Mouse (Mus musculus): Measurements from ENCODE around the gene Sypl. TPM values are rescaled to one million over a fixed set of nuclear protein-coding genes. Genes with fewer than 3 reads are reported as not detected.
"Not testable (repeated sequence)": the region's sequence is repeated elsewhere in the genome, so short reads cannot be mapped to it uniquely, and the experiment has no call there.

Gene Sypl
- polyA plus RNA-seq, 1 experiment: 54.7 TPM

- 64% methylated on average over 12 of the region's 12 CpGs for WGBS
- Histone ChIP-seq H3K4me1 (ENCODE audit: control insufficient read depth, insufficient read depth, low read length) (no peaks in the 10 kb centered on the region), H3K27me3 (ENCODE audit: control insufficient read depth, insufficient read depth, low read length) (no peaks in the 10 kb centered on the region), H3K4me3 (replicated peaks; ENCODE audit: insufficient read depth, low read depth, low read length) (no peak overlapping the region), H3K27ac (ENCODE audit: insufficient read depth, low read length) (no peak overlapping the region)
- peak; percentile 18 to 22 for DNase-seq
- TF ChIP-seq POLR2A (IDR thresholded peaks at IDR 0.05; ENCODE audit: borderline replicate concordance, insufficient read depth, low read length) (no peak), CTCF (IDR thresholded peaks at IDR 0.05; ENCODE audit: borderline replicate concordance, insufficient read depth, low read depth, low read length) (no peak)
These were observed 36.0 kb downstream of the Sypl start for GRCm38 (mm10) chr12:32989731-32990130.

- 93% methylated on average over 5 of the region's 5 CpGs for WGBS
- no peak overlapping the region for H3K4me3 ChIP-seq (replicated peaks; ENCODE audit: insufficient read depth, low read depth, low read length)
- TF ChIP-seq CTCF (IDR thresholded peaks at IDR 0.05; ENCODE audit: borderline replicate concordance, insufficient read depth, low read depth, low read length): no peak
- TF ChIP-seq POLR2A (IDR thresholded peaks at IDR 0.05; ENCODE audit: borderline replicate concordance, insufficient read depth, low read length): no peak
- no peak overlapping the region for H3K27ac ChIP-seq (ENCODE audit: insufficient read depth, low read length)
- no peaks in the 10 kb centered on the region for H3K4me1 ChIP-seq (ENCODE audit: control insufficient read depth, insufficient read depth, low read length)
- DNase-seq: no peak
- H3K27me3 ChIP-seq (ENCODE audit: control insufficient read depth, insufficient read depth, low read length): no peaks in the 10 kb centered on the region
These were observed 40.4 kb downstream of the Sypl start for GRCm38 (mm10) chr12:32994081-32994480.

GRCm38 (mm10) chr12:32995081-32995834 is 41.6 kb downstream of the Sypl start:
- peak; percentile 19 to 55 for DNase-seq
- no peaks in the 10 kb centered on the region for H3K27me3 ChIP-seq (ENCODE audit: control insufficient read depth, insufficient read depth, low read length)
- TF ChIP-seq CTCF (IDR thresholded peaks at IDR 0.05; ENCODE audit: borderline replicate concordance, insufficient read depth, low read depth, low read length) (no peak), POLR2A (IDR thresholded peaks at IDR 0.05; ENCODE audit: borderline replicate concordance, insufficient read depth, low read length) (no peak)
- no peak overlapping the region for H3K4me3 ChIP-seq (replicated peaks; ENCODE audit: insufficient read depth, low read depth, low read length)
- H3K27ac ChIP-seq (ENCODE audit: insufficient read depth, low read length): no peak overlapping the region
- H3K4me1 ChIP-seq (ENCODE audit: control insufficient read depth, insufficient read depth, low read length): no peaks in the 10 kb centered on the region
- WGBS: 36% methylated on average over 4 of the region's 4 CpGs

- peaks cover 9% of the 10 kb centered on the region; the same call in 1 of the 2 replicates for H3K4me1 ChIP-seq (ENCODE audit: control insufficient read depth, insufficient read depth, low read length)
- no peaks in the 10 kb centered on the region for H3K27me3 ChIP-seq (ENCODE audit: control insufficient read depth, insufficient read depth, low read length)
- no peak overlapping the region for H3K27ac ChIP-seq (ENCODE audit: insufficient read depth, low read length)
- WGBS: 78% methylated on average over 5 of the region's 5 CpGs
- TF ChIP-seq CTCF (IDR thresholded peaks at IDR 0.05; ENCODE audit: borderline replicate concordance, insufficient read depth, low read depth, low read length): no peak
- TF ChIP-seq POLR2A (IDR thresholded peaks at IDR 0.05; ENCODE audit: borderline replicate concordance, insufficient read depth, low read length): no peak
- no peak overlapping the region for H3K4me3 ChIP-seq (replicated peaks; ENCODE audit: insufficient read depth, low read depth, low read length)
- DNase-seq: no peak
These were observed 45.1 kb downstream of the Sypl start for GRCm38 (mm10) chr12:32998766-32999165.

- WGBS: 74% methylated on average over 3 of the region's 3 CpGs
- not testable (repeated sequence) for H3K4me3 ChIP-seq (replicated peaks; ENCODE audit: insufficient read depth, low read depth, low read length); H3K27ac ChIP-seq (ENCODE audit: insufficient read depth, low read length); H3K4me1 ChIP-seq (ENCODE audit: control insufficient read depth, insufficient read depth, low read length); H3K27me3 ChIP-seq (ENCODE audit: control insufficient read depth, insufficient read depth, low read length); DNase-seq
These were observed 46.1 kb downstream of the Sypl start for GRCm38 (mm10) chr12:32999778-33000177.

- TF ChIP-seq CTCF (IDR thresholded peaks at IDR 0.05; ENCODE audit: borderline replicate concordance, insufficient read depth, low read depth, low read length) (no peak), POLR2A (IDR thresholded peaks at IDR 0.05; ENCODE audit: borderline replicate concordance, insufficient read depth, low read length) (no peak)
- Histone ChIP-seq H3K27me3 (ENCODE audit: control insufficient read depth, insufficient read depth, low read length) (no peaks in the 10 kb centered on the region), H3K4me1 (ENCODE audit: control insufficient read depth, insufficient read depth, low read length) (peaks cover 10% of the 10 kb centered on the region; the same call in 1 of the 2 replicates), H3K4me3 (replicated peaks; ENCODE audit: insufficient read depth, low read depth, low read length) (no peak overlapping the region), H3K27ac (ENCODE audit: insufficient read depth, low read length) (no peak overlapping the region)
- WGBS: 92% methylated on average over 4 of the region's 4 CpGs
- DNase-seq: no peak
These were observed 46.7 kb downstream of the Sypl start for GRCm38 (mm10) chr12:33000402-33000801.

- no peak for DNase-seq
- no peak overlapping the region for H3K27ac ChIP-seq (ENCODE audit: insufficient read depth, low read length)
- H3K27me3 ChIP-seq (ENCODE audit: control insufficient read depth, insufficient read depth, low read length): no peaks in the 10 kb centered on the region
- WGBS: 34% methylated on average over 8 of the region's 8 CpGs
- no peak overlapping the region for H3K4me3 ChIP-seq (replicated peaks; ENCODE audit: insufficient read depth, low read depth, low read length)
- no peak for TF ChIP-seq CTCF (IDR thresholded peaks at IDR 0.05; ENCODE audit: borderline replicate concordance, insufficient read depth, low read depth, low read length)
- TF ChIP-seq POLR2A (IDR thresholded peaks at IDR 0.05; ENCODE audit: borderline replicate concordance, insufficient read depth, low read length): no peak
- peaks cover 10% of the 10 kb centered on the region; the same call in 1 of the 2 replicates for H3K4me1 ChIP-seq (ENCODE audit: control insufficient read depth, insufficient read depth, low read length)
These were observed 49.8 kb downstream of the Sypl start for GRCm38 (mm10) chr12:33003339-33003965.

GRCm38 (mm10) chr12:33005858-33006257 is 52.2 kb downstream of the Sypl start:
- DNase-seq: no peak
- H3K27ac ChIP-seq (ENCODE audit: insufficient read depth, low read length): no peak overlapping the region
- no peak for TF ChIP-seq POLR2A (IDR thresholded peaks at IDR 0.05; ENCODE audit: borderline replicate concordance, insufficient read depth, low read length)
- TF ChIP-seq CTCF (IDR thresholded peaks at IDR 0.05; ENCODE audit: borderline replicate concordance, insufficient read depth, low read depth, low read length): no peak
- 88% methylated on average over 5 of the region's 5 CpGs for WGBS
- H3K4me1 ChIP-seq (ENCODE audit: control insufficient read depth, insufficient read depth, low read length): peaks cover 10% of the 10 kb centered on the region; the same call in 1 of the 2 replicates
- H3K27me3 ChIP-seq (ENCODE audit: control insufficient read depth, insufficient read depth, low read length): no peaks in the 10 kb centered on the region
- H3K4me3 ChIP-seq (replicated peaks; ENCODE audit: insufficient read depth, low read depth, low read length): no peak overlapping the region
